Mouse (Mus musculus) liver, embryonic 14.5 days (tissue): ENCODE results near the gene Aagab.

Experiments used
- CTCF ChIP-seq: IDR thresholded peaks from 2 replicates; pipeline ENCODE4 v1.5.1; 2016; ENCODE audit warnings: antibody characterized with exemption, low read depth, control low read depth
- EP300 ChIP-seq: IDR thresholded peaks from 2 replicates; pipeline ENCODE4 v1.6.1; 2016; ENCODE audit warnings: antibody characterized with exemption, low read depth

DNA sequence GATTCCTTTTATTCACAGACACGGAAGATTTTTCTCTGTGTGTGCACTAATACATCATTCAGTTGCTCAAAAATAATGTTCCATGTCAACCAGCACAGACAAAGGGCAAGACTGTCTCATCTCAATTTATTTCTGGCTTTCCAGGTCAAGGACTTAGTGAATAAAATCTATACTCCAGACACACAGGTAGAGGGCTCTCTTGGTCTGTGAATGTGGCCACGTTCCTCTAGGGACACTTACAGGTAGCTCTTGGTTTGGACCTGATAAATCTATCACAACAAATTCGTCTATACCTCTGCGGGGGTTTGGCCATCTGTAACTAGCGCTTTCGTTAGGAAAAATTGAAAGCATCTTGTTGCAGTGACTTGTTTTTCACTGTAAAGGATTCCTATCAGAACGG, 29.6 kb upstream of the Aagab start:
- no peak for TF ChIP-seq CTCF
- TF ChIP-seq EP300, result no peak
